Mouse (Mus musculus): Measurements from ENCODE around the gene Itgb3. TPM values are rescaled to one million over a fixed set of nuclear protein-coding genes. Genes with fewer than 3 reads are reported as not detected.
A peak's percentile ranks its signal among the peaks of the same experiment; 100 is the strongest.

The Itgb3 gene
- polyA plus RNA-seq, 1 experiment from 2014 or later: 6.2 TPM

DNA sequence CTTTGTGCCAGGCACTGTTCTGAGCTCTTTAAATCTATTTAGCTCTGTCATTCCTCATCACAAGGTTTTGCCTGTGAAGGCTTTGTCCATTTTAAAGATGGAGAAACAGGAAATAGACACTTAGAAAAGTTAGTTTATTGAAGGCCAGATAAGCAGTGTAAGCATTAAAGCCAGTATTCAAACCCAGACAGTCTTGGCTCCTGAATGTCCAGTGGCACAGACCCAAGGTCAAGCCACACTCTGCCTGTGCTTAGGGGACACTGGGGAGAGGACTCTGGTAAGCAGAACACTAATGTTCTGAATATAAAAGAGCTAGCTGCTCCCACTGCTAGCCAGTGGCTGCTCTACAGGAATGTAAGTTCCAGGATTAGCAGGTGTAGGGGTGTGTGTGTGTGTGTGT lies 56.6 kb downstream of the Itgb3 start:
- H3K4me3 ChIP-seq (replicated peaks): no peak overlapping the region
- H3K9ac ChIP-seq: no peak overlapping the region
- H3K4me1 ChIP-seq: no peaks in the 10 kb centered on the region
- no peak overlapping the region for H3K4me2 ChIP-seq
- ATAC-seq (ENCODE audit: insufficient read depth, low FRiP score, low read depth): no peak
- H3K9me3 ChIP-seq: no peaks in the 10 kb centered on the region
- 0 out of 2 replicates have a peak, but pooled peaks cover 4% of the 10 kb centered on the region for H3K36me3 ChIP-seq
- H3K27ac ChIP-seq: no peak overlapping the region
- no peaks in the 10 kb centered on the region for H3K27me3 ChIP-seq (replicated peaks)

- no peak overlapping the region for H3K9ac ChIP-seq
- no peak overlapping the region for H3K4me2 ChIP-seq
- no peak for ATAC-seq (ENCODE audit: insufficient read depth, low FRiP score, low read depth)
- no peak overlapping the region for H3K4me3 ChIP-seq (replicated peaks)
- no peaks in the 10 kb centered on the region for H3K4me1 ChIP-seq
- no peaks in the 10 kb centered on the region for H3K27me3 ChIP-seq (replicated peaks)
- no peaks in the 10 kb centered on the region for H3K36me3 ChIP-seq
- H3K27ac ChIP-seq: no peak overlapping the region
- no peaks in the 10 kb centered on the region for H3K9me3 ChIP-seq
- WGBS: 43% methylated on average over 5 of the region's 5 CpGs
Observed at GRCm38 (mm10) chr11:104667399-104667798, 59.6 kb downstream of the Itgb3 start.

- no peaks in the 10 kb centered on the region for H3K4me1 ChIP-seq
- no peak overlapping the region for H3K4me2 ChIP-seq
- ATAC-seq (ENCODE audit: insufficient read depth, low FRiP score, low read depth): no peak
- H3K36me3 ChIP-seq: no peaks in the 10 kb centered on the region
- H3K27ac ChIP-seq: no peak overlapping the region
- no peaks in the 10 kb centered on the region for H3K9me3 ChIP-seq
- WGBS: 60% methylated on average over 4 of the region's 4 CpGs
- H3K9ac ChIP-seq: no peak overlapping the region
- H3K27me3 ChIP-seq (replicated peaks): no peaks in the 10 kb centered on the region
- no peak overlapping the region for H3K4me3 ChIP-seq (replicated peaks)
Observed at GRCm38 (mm10) chr11:104673412-104673811, 65.6 kb downstream of the Itgb3 start.

GRCm38 (mm10) chr11:104674768-104675167 lies 67.0 kb downstream of the Itgb3 start:
- no peaks in the 10 kb centered on the region for H3K9me3 ChIP-seq
- H3K36me3 ChIP-seq: no peaks in the 10 kb centered on the region

GRCm38 (mm10) chr11:104685548-104685947 lies 77.7 kb downstream of the Itgb3 start, which contains the start of gene Gm11639:
Gene Gm11639 (plus strand): TSS chr11:104685707.
- Histone ChIP-seq H3K9me3 (no peaks in the 10 kb centered on the region), H3K4me3 (replicated peaks) (no peak within 1 kb of the TSS), H3K27me3 (replicated peaks) (no peaks in the 10 kb centered on the region), H3K36me3 (no peaks in the 10 kb centered on the region), H3K4me2 (peak within 1 kb of the TSS; percentile 29; the same call in 1 of the 2 replicates), H3K27ac (no peak within 1 kb of the TSS), H3K4me1 (0 out of 2 replicates have a peak, but pooled peaks cover 2% of the 10 kb centered on the region), H3K9ac (no peak within 1 kb of the TSS)
- WGBS: 28% methylated on average over 23 of the region's 23 CpGs
- peak; percentile 60 for ATAC-seq (ENCODE audit: insufficient read depth, low FRiP score, low read depth)

More at GRCm38 (mm10) chr11:104674768-104675167, 67.0 kb downstream of the Itgb3 start:
- H3K4me3 ChIP-seq (replicated peaks): no peak overlapping the region
- H3K27me3 ChIP-seq (replicated peaks): no peaks in the 10 kb centered on the region
- H3K27ac ChIP-seq: no peak overlapping the region
- no peak for ATAC-seq (ENCODE audit: insufficient read depth, low FRiP score, low read depth)
- no peaks in the 10 kb centered on the region for H3K4me1 ChIP-seq
- no peak overlapping the region for H3K4me2 ChIP-seq
- no peak overlapping the region for H3K9ac ChIP-seq
- 88% methylated on average over 11 of the region's 11 CpGs for WGBS

GRCm38 (mm10) chr11:104693235-104693634 lies 85.4 kb downstream of the Itgb3 start:
- no peak overlapping the region for H3K27ac ChIP-seq
- 84% methylated on average over 6 of the region's 6 CpGs for WGBS
- no peak overlapping the region for H3K9ac ChIP-seq
- no peak for ATAC-seq (ENCODE audit: insufficient read depth, low FRiP score, low read depth)
- no peaks in the 10 kb centered on the region for H3K4me1 ChIP-seq
- H3K4me2 ChIP-seq: no peak overlapping the region
- no peaks in the 10 kb centered on the region for H3K9me3 ChIP-seq
- H3K4me3 ChIP-seq (replicated peaks): no peak overlapping the region
- no peaks in the 10 kb centered on the region for H3K27me3 ChIP-seq (replicated peaks)
- no peaks in the 10 kb centered on the region for H3K36me3 ChIP-seq

- no peaks in the 10 kb centered on the region for H3K4me1 ChIP-seq
- H3K4me2 ChIP-seq: no peak overlapping the region
- H3K36me3 ChIP-seq: no peaks in the 10 kb centered on the region
- 60% methylated on average over 15 of the region's 15 CpGs for WGBS
- H3K27ac ChIP-seq: no peak overlapping the region
- H3K9ac ChIP-seq: no peak overlapping the region
- ATAC-seq (ENCODE audit: insufficient read depth, low FRiP score, low read depth): no peak
- H3K4me3 ChIP-seq (replicated peaks): no peak overlapping the region
- no peaks in the 10 kb centered on the region for H3K27me3 ChIP-seq (replicated peaks)
- H3K9me3 ChIP-seq: no peaks in the 10 kb centered on the region
Observed at GRCm38 (mm10) chr11:104704097-104704496, 96.3 kb downstream of the Itgb3 start.

GRCm38 (mm10) chr11:104707084-104707483 lies 99.3 kb downstream of the Itgb3 start:
- no peaks in the 10 kb centered on the region for H3K4me1 ChIP-seq
- 57% methylated on average over 2 of the region's 2 CpGs for WGBS
- H3K27ac ChIP-seq: no peak overlapping the region
- H3K9ac ChIP-seq: no peak overlapping the region
- H3K27me3 ChIP-seq (replicated peaks): no peaks in the 10 kb centered on the region
- H3K4me2 ChIP-seq: no peak overlapping the region
- no peaks in the 10 kb centered on the region for H3K36me3 ChIP-seq
- H3K4me3 ChIP-seq (replicated peaks): no peak overlapping the region
- no peaks in the 10 kb centered on the region for H3K9me3 ChIP-seq
- no peak for ATAC-seq (ENCODE audit: insufficient read depth, low FRiP score, low read depth)

Other genes starting within 250 kb of the Itgb3 start
- gene Kansl1, start 139.1 kb upstream of the Itgb3 start, polyA plus RNA-seq (2015; fragmentation: Nextera tagmentation; extraction: Ambion mirVana): 16.6 and 19.1 TPM in 2 replicates
- 32.5 and 37.4 TPM in 2 replicates for gene Cdc27, start 57.4 kb upstream of the Itgb3 start, polyA plus RNA-seq (2015; fragmentation: Nextera tagmentation; extraction: Ambion mirVana)
- gene Myl4, start 57.3 kb upstream of the Itgb3 start, polyA plus RNA-seq (2015; fragmentation: Nextera tagmentation; extraction: Ambion mirVana): 7.8 and 11.8 TPM in 2 replicates
- gene Gm11639, start 77.7 kb downstream of the Itgb3 start, polyA plus RNA-seq (2015; fragmentation: Nextera tagmentation; extraction: Ambion mirVana): 0.04 TPM in 1 of 2 replicates, not detected in the other